Mouse (Mus musculus) kidney, adult 2 months (tissue): ENCODE results near the gene Phox2a.

Experiments
- CTCF ChIP-seq: fragments of 200-500 bp; conservative IDR thresholded peaks from 2 replicates; pipeline ENCODE4 v1.5.1; 2011; ENCODE audit warnings: low read depth, mild to moderate bottlenecking, control low read depth, low read length, moderate library complexity, mixed read lengths; ENCODE audit not compliant: insufficient read depth, insufficient read length
- POLR2A ChIP-seq: fragments of 200-500 bp; IDR thresholded peaks from one replicate; pipeline ENCODE4 v1.6.1; 2011; ENCODE audit warnings: low read depth, low read length, control low read depth

GRCm38 (mm10) chr7:101852846-101853245, 34.7 kb downstream of the Phox2a start:
- no peak for TF ChIP-seq POLR2A
- no peak for TF ChIP-seq CTCF
